Mouse (Mus musculus): ENCODE measurements around the gene Gm9999.
"Not testable (repeated sequence)": the region's sequence is repeated elsewhere in the genome, so short reads cannot be mapped to it uniquely, and the experiment has no call there.

Gene Gm9999

GRCm38 (mm10) chr7:46983280-46983679, at the start of gene Gm9999:
TSS of gene Gm9999 (plus strand) at chr7:46983580.
- no peak for DNase-seq (ENCODE audit: low spot score in 2 of 2)

GRCm38 (mm10) chr7:46934788-46935187, 48.6 kb upstream of the Gm9999 start:
- DNase-seq (ENCODE audit: low spot score in 2 of 2): no peak

- no peak for DNase-seq (ENCODE audit: low spot score in 2 of 2)
Measured at GRCm38 (mm10) chr7:46935847-46936246, 47.5 kb upstream of the Gm9999 start.

- peak; percentile 90 to 92 for DNase-seq (ENCODE audit: low spot score in 2 of 2)
Measured at GRCm38 (mm10) chr7:46957831-46958691, 25.3 kb upstream of the Gm9999 start, which contains the start of gene Uevld. TSS of gene Uevld (minus strand) at chr7:46958527.

- DNase-seq (ENCODE audit: low spot score in 2 of 2): no peak
Measured at GRCm38 (mm10) chr7:46958853-46959252, 24.5 kb upstream of the Gm9999 start.

- DNase-seq (ENCODE audit: low spot score in 2 of 2): no peak
Measured at GRCm38 (mm10) chr7:46960991-46961390, 22.4 kb upstream of the Gm9999 start.

- no peak for DNase-seq (ENCODE audit: low spot score in 2 of 2)
Measured at GRCm38 (mm10) chr7:46962132-46962531, 21.2 kb upstream of the Gm9999 start.

GRCm38 (mm10) chr7:46962806-46963618, 20.4 kb upstream of the Gm9999 start:
- DNase-seq (ENCODE audit: low spot score in 2 of 2): peak; percentile 61 to 78

GRCm38 (mm10) chr7:46964070-46964469, 19.3 kb upstream of the Gm9999 start:
- no peak for DNase-seq (ENCODE audit: low spot score in 2 of 2)

GRCm38 (mm10) chr7:46969898-46970297, 13.5 kb upstream of the Gm9999 start:
- no peak for DNase-seq (ENCODE audit: low spot score in 2 of 2)

- DNase-seq (ENCODE audit: low spot score in 2 of 2): no peak
Measured at GRCm38 (mm10) chr7:46974648-46975047, 8.7 kb upstream of the Gm9999 start.

- no peak for DNase-seq (ENCODE audit: low spot score in 2 of 2)
Measured at GRCm38 (mm10) chr7:46975456-46975855, 7.9 kb upstream of the Gm9999 start.

- DNase-seq (ENCODE audit: low spot score in 2 of 2): no peak
Measured at GRCm38 (mm10) chr7:46985718-46986505, 2.5 kb downstream of the Gm9999 start.

GRCm38 (mm10) chr7:46986646-46987045, 3.3 kb downstream of the Gm9999 start:
- DNase-seq (ENCODE audit: low spot score in 2 of 2): no peak

GRCm38 (mm10) chr7:46987073-46987472, 3.7 kb downstream of the Gm9999 start:
- no peak for DNase-seq (ENCODE audit: low spot score in 2 of 2)

GRCm38 (mm10) chr7:46989387-46989786, 6.0 kb downstream of the Gm9999 start:
- DNase-seq (ENCODE audit: low spot score in 2 of 2): not testable (repeated sequence)

GRCm38 (mm10) chr7:46993079-46993478, 9.7 kb downstream of the Gm9999 start:
- no peak for DNase-seq (ENCODE audit: low spot score in 2 of 2)

- DNase-seq (ENCODE audit: low spot score in 2 of 2): no peak
Measured at GRCm38 (mm10) chr7:46995558-46995957, 12.2 kb downstream of the Gm9999 start.

GRCm38 (mm10) chr7:46997008-46997407, 13.6 kb downstream of the Gm9999 start:
- no peak for DNase-seq (ENCODE audit: low spot score in 2 of 2)

- peak; percentile 48 to 50 for DNase-seq (ENCODE audit: low spot score in 2 of 2)
Measured at GRCm38 (mm10) chr7:46997644-46998395, 14.4 kb downstream of the Gm9999 start.

GRCm38 (mm10) chr7:46998942-46999341, 15.6 kb downstream of the Gm9999 start:
- DNase-seq (ENCODE audit: low spot score in 2 of 2): no peak

All from heart, adult 9 months (tissue).